Comparison of ENCODE assay signal across 1 mouse cellular context in the genomic region with DNA sequence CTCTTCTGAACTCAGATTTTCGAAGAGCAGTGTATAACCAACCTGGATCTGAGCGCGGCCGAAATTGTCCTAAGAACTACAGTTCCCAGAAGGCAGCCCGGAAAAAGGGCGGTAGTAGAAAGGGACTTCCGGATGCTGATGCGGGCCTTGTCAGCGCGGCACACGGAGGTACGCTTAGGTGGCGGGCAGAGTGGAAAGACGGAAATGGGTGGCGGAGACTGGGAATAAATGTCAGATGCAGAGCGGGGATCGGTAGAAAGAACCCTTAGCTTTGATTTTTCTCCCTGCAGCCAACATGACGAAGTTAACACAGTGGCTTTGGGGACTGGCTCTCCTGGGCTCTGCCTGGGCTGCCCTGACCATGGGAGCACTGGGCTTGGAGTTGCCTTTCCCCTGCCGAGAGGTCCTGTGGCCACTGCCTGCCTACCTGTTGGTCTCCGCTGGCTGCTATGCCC.
TF ChIP-seq lines count a peak whose summit lies in the region.

No protein-coding gene starts in this region.

TF ChIP-seq in C2C12, 6 proteins besides CTCF, POLR2A, EP300 and RAD21 (continued from another document):
- no peak for TF ChIP-seq MYOG (IDR thresholded peaks at IDR 0.05; ENCODE audit: control insufficient read depth, extremely low read depth, insufficient read length)
- no peak for TF ChIP-seq FOSL1 (IDR thresholded peaks at IDR 0.05; ENCODE audit: insufficient read depth, low read length, poor library complexity, severe bottlenecking)
